Mouse (Mus musculus): Measurements from ENCODE around the gene 2010111I01Rik. TPM values are rescaled to one million over a fixed set of nuclear protein-coding genes. Genes with fewer than 3 reads are reported as not detected.

The 2010111I01Rik gene
- total and polyA plus RNA-seq, 3 experiments: 13.3 to 19.8 (median 14.4) TPM

DNA sequence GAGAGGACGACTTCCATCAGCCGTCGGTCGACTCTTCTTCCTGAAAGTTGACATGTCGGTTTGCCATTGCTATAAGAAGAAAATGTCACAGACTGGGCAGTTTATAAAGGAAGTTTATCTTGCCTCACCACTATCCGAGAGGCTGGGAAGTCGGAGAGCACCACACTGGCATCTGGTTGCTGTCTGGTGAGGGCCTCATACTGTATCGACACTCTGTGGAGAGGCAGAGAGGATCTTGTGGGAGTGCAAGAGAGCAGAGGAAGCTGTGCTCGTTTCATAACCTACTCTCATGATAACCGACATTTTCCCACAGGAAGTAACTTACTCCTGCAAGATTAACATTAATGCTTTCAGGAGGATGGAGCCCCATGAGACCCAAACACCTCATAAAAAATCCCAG is 7.9 kb upstream of the 2010111I01Rik start:
- Histone ChIP-seq H3K4me2 (ENCODE audit: insufficient read depth, low read depth, poor library complexity, severe bottlenecking) (no peak overlapping the region), H3K4me3 (replicated peaks in 1 of 3; ENCODE audit: low read depth in 2 of 3, low read length in 2 of 3, poor library complexity in 1 of 3) (no peak overlapping the region), H3K9ac (ENCODE audit: insufficient read depth, low read depth) (no peak overlapping the region), H3K27me3 (replicated peaks) (peaks cover 2% of the 10 kb centered on the region), H3K36me3 (replicated peaks in 1 of 2; ENCODE audit: control insufficient read depth in 1 of 2, insufficient read depth in 1 of 2, low read length in 1 of 2) (no peaks in the 10 kb centered on the region), H3K9me3 (replicated peaks; ENCODE audit: low read length) (no peaks in the 10 kb centered on the region), H3K79me2 (replicated peaks; ENCODE audit: control insufficient read depth, extremely low read depth, insufficient read depth, poor library complexity, severe bottlenecking) (no peaks in the 10 kb centered on the region), H3K4me1 (ENCODE audit: control insufficient read depth in 1 of 2, insufficient read depth in 2 of 2) (peaks cover 0 to 12% of the 10 kb centered on the region in 2 experiments; a peak in 2 of 4 replicates), H3K27ac (ENCODE audit: insufficient read depth, low read depth) (no peak overlapping the region)
- no peak for DNase-seq (ENCODE audit: extremely low read depth)
- in situ Hi-C loops (cut with MboI; ENCODE audit: low pct_ligation_motif_present, low pct_unique_long_range_greater_than_20kb, low sequenced_read_pairs) (no loop called here), dilution Hi-C loops (cut with MboI; ENCODE audit: extremely low pct_ligation_motif_present, extremely low pct_unique_long_range_greater_than_20kb, low sequenced_read_pairs) (no loop called here)
- TF ChIP-seq BHLHE40 (IDR thresholded peaks at IDR 0.05; ENCODE audit: low read depth, low read length) (no peak), ELF1 (IDR thresholded peaks at IDR 0.05; ENCODE audit: low read depth, low read length) (no peak), EP300 (IDR thresholded peaks at IDR 0.05; ENCODE audit: low read length) (no peak), CHD2 (IDR thresholded peaks at IDR 0.05; ENCODE audit: low read length) (no peak), TCF12 (IDR thresholded peaks at IDR 0.05; ENCODE audit: low read depth, low read length) (no peak), RAD21 (IDR thresholded peaks at IDR 0.05; ENCODE audit: low read depth, low read length) (no peak), IRF4 (IDR thresholded peaks at IDR 0.05; ENCODE audit: low read depth, low read length) (no peak), USF1 (IDR thresholded peaks at IDR 0.05; ENCODE audit: low read depth, low read length) (no peak), SIN3A (IDR thresholded peaks at IDR 0.05; ENCODE audit: low read length) (no peak), GABPA (IDR thresholded peaks at IDR 0.05; ENCODE audit: insufficient replicate concordance, low read depth, low read length) (no peak), UBTF (IDR thresholded peaks at IDR 0.05; ENCODE audit: low read depth, low read length) (no peak), RCOR1 (conservative IDR thresholded peaks at IDR 0.05; ENCODE audit: low read depth, low read length) (no peak), E2F4 (IDR thresholded peaks at IDR 0.05; ENCODE audit: insufficient replicate concordance, low read depth, low read length) (no peak), MEF2A (IDR thresholded peaks at IDR 0.05; ENCODE audit: borderline replicate concordance, low read depth, low read length) (no peak), MAFK (IDR thresholded peaks at IDR 0.05; ENCODE audit: insufficient replicate concordance, low read length) (no peak), ZC3H11A (IDR thresholded peaks at IDR 0.05; ENCODE audit: low read depth, low read length) (no peak), HCFC1 (IDR thresholded peaks at IDR 0.05; ENCODE audit: low read depth, low read length) (no peak), PAX5 (IDR thresholded peaks at IDR 0.05; ENCODE audit: low read length) (no peak)

DNA sequence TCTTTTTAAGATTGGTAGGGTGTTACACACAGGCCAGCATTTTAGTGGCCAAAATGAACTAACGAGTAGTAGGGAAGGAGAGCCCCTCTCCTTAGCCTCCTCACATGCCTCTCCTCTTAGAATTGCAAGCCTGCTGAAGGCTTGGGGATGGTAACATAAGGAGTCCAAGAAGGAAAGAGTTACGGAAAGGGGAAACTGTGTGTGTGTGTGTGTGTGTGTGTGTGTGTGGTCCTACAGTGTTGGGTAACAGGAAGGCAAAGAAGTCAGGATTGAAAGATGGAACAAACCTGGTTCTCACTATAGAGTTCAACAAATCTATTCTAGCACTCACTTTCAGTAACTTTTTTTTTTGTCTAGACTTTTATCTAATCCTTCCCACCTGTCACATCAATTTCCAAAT is 1.3 kb upstream of the 2010111I01Rik start:
- Histone ChIP-seq H3K36me3 (replicated peaks in 1 of 2; ENCODE audit: control insufficient read depth in 1 of 2, insufficient read depth in 1 of 2, low read length in 1 of 2) (peaks cover 6 to 10% of the 10 kb centered on the region in 2 experiments), H3K9me3 (replicated peaks; ENCODE audit: low read length) (no peaks in the 10 kb centered on the region), H3K79me2 (replicated peaks; ENCODE audit: control insufficient read depth, extremely low read depth, insufficient read depth, poor library complexity, severe bottlenecking) (no peaks in the 10 kb centered on the region), H3K4me3 (replicated peaks in 1 of 3; ENCODE audit: low read depth in 2 of 3, low read length in 2 of 3, poor library complexity in 1 of 3) (no peak overlapping the region), H3K4me1 (ENCODE audit: control insufficient read depth in 1 of 2, insufficient read depth in 2 of 2) (peaks cover 6 to 15% of the 10 kb centered on the region in 2 experiments; a peak in 3 of 4 replicates), H3K27ac (ENCODE audit: insufficient read depth, low read depth) (no peak overlapping the region), H3K27me3 (replicated peaks) (no peaks in the 10 kb centered on the region), H3K9ac (ENCODE audit: insufficient read depth, low read depth) (no peak overlapping the region), H3K4me2 (ENCODE audit: insufficient read depth, low read depth, poor library complexity, severe bottlenecking) (no peak overlapping the region)
- in situ Hi-C loops (cut with MboI; ENCODE audit: low pct_ligation_motif_present, low pct_unique_long_range_greater_than_20kb, low sequenced_read_pairs) (no loop called here), dilution Hi-C loops (cut with MboI; ENCODE audit: extremely low pct_ligation_motif_present, extremely low pct_unique_long_range_greater_than_20kb, low sequenced_read_pairs) (no loop called here)
- TF ChIP-seq JUND (conservative IDR thresholded peaks at IDR 0.05; ENCODE audit: low read depth, low read length) (no peak), MAX (IDR thresholded peaks at IDR 0.05; ENCODE audit: low read length) (no peak), JUN (IDR thresholded peaks at IDR 0.05; ENCODE audit: insufficient read depth, low read depth, low read length) (no peak), MYC (IDR thresholded peaks at IDR 0.05; ENCODE audit: low read depth, low read length) (no peak), MEF2A (IDR thresholded peaks at IDR 0.05; ENCODE audit: borderline replicate concordance, low read depth, low read length) (no peak), NELFE (IDR thresholded peaks at IDR 0.05; ENCODE audit: low read depth, low read length) (no peak), MXI1 (IDR thresholded peaks at IDR 0.05; ENCODE audit: low read depth, low read length) (no peak), CTCF (conservative IDR thresholded peaks at IDR 0.05 in 1 of 2, IDR thresholded peaks at IDR 0.05 in 1 of 2; ENCODE audit: low read depth in 2 of 2, low read length in 2 of 2) (no peak)
- no peak for DNase-seq (ENCODE audit: extremely low read depth)

Measured in CH12.LX (cell line).